Mouse (Mus musculus): ENCODE data around the gene Klhl7.
A peak's percentile ranks its signal among the peaks of the same experiment; 100 is the strongest.
"Not testable (repeated sequence)": the region's sequence is repeated elsewhere in the genome, so short reads cannot be mapped to it uniquely, and the experiment has no call there.

Klhl7 gene

DNA sequence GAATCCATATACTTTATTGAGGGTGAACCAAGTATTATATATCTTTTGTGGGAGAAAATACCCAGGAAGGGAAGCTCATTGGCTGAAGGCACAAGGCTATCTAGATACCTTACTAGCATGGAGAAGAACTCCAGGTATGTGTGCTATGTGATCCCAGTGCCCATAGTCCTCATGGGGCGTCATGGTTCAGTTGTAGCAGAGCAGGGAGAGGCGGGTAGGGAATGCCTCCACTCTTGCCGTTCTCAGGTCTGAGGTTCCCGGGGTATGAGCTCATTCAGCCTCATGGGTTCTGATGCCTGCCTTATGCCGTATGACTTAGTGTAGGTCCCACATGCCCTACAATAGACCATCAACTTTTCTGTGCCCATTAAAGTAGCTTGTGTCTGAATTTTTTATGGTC lies 4.5 kb upstream of the Klhl7 start:
- no peak for DNase-seq

GRCm38 (mm10) chr5:24100810-24101311 lies 456 bp downstream of the Klhl7 start:
- DNase-seq: peak; percentile 58

DNA sequence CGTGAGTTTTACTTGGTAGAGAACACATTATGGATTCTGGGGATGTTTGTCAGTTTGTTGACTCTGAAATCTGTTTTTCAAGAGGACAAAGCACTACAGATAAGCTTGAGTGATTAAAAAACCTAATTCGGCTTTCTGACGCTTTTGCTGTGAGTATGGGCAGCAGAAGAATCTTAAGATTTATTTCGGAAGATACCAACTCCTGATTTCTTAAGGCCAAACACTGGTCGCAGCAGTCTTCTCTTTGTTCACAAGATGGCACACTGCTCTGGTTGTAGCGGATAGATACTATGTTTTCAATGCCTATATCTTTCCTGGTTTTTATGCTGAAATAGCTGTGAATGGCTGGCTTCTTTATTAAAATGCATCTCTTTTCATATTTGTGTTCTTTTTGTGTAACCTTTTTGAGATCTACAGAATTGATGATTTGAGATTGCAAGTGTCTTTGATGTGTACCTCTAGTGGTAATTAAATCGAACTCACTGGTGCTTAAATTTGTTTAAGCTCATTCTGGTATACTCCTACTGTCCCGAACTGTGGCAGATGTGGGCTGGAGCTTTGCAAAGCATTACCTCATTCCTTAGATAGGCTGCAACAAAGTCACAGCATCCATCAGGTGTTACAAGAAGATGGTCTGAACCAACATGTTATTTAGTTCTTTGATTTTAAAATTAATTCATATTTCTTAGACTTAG lies 1.2 kb downstream of the Klhl7 start:
- DNase-seq: no peak

DNA sequence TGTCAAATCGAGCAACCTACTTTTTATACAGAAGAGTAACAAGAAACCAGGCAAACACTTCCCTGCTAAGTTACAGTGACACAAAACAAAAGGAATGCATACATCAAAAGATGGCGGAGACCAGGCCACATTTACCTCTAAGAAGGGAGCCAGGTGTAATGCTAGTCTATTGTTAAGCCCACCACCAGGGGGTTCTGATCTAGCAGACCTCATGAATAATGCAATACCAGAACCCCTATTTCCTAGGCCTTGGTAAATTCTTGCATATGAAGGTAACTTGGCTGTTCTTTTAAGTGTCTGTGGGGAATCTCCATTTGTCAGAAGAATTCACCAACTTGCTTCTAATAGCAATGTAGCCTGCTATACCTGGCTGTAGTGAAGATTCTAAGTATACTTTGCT lies 2.8 kb downstream of the Klhl7 start:
- DNase-seq: not testable (repeated sequence)

GRCm38 (mm10) chr5:24103841-24104240 lies 3.4 kb downstream of the Klhl7 start:
- no peak for DNase-seq

DNA sequence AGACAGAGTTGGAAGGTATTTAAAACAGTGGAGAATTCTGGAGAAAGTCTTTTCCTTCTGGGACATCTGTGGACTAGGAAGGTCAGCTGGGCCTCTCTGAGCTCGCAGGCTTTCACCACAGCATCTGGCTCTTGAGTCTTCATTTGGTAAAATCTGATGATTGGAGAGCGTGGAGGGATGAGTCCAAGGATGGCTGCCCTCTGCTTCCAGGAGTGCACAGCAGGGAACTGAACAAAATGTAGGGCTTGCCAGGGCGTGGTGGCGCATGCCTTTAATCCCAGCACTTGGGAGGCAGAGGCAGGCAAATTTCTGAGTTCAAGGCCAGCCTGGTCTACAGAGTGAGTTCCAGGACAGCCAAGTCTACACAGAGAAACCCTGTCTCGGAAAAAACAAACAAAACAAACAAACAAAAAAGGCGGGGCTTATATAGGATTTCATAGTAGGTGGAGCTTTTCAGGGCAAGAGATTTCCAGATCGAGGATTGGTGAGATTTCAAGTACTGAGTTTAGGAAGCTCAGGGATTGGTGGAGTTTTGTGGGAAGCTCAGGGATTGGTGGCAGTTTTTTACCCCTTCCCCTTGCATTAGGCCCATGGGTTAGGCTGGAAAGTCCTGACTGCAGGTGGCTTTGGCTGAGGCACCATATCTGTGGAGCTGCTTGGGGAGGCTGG lies 6.8 kb downstream of the Klhl7 start:
- no peak for DNase-seq

DNA sequence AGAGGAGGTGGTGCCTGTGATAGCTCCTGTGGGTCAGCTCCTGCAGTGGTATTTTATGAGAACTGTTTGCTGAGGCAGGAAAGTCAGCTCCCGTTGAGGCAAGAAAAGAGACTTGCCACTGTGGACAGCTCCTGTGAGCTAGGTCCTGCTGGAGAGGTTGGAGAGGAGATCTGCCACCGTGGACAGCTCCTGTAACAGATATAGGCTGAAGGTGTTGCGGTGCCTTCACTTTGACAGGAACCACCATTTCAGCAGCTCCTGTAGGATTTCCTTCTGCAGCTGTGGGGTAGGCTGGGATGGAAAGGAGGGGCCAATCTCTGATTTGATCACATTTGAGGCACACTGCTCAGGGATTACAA lies 7.3 kb downstream of the Klhl7 start:
- no peak for DNase-seq

- peak; percentile 20 for DNase-seq
These were observed 9.7 kb downstream of the Klhl7 start for GRCm38 (mm10) chr5:24110068-24110467.

DNA sequence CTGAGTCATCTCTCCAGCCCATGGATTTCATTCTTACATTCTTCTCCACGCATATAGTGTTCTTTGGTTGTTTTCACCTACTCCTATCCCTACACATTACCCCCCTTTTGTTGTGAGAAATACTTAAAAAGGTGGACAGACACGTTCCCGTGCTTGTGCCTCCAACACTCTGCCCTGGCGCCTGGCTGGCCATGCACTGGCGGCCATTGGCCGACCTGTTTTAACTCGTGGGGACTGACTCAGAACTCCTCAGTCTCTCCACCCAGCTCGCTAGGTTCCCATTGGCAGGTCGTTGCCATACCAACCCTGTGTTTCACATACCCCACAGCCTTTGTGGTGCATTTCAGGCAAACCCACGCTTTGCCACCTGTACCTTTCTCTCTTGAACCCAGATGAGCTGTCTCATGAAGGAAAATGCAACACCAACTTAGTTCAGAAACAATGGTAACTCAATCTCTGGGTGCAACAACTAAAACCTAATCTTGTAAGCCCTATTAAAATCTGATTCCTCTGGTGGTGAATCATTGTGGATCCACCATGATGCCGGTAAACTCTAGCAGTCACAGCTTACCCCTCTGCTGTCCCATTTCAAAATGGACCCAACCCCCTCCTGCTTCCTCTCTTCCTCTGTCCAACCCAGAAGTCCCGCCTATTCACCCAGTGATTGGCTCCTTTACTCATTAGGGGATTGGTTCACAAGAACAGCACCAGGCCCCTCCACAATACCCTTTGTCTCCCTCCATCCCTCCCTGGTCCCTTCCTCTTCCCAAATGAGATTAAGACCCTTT lies 11.9 kb downstream of the Klhl7 start:
- no peak for DNase-seq

DNA sequence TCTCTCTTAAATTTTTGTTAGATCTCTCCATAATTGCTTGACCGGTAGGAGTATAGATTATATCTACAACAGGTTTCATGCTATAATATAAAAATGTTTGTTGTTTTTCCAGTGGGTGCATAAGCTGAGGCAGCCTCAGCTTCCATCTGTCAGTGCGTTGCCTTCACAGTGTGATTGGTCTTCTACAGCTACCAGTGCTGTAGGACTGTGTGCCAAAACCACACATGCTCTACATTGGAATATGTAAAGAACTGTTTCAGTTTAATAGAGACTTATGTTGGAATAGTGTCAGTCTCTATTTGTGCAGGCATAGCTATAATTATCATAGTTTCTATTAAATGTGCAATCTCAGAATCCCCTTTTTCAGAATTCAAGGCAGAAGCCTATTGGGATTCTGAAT lies 21.8 kb downstream of the Klhl7 start:
- DNase-seq: no peak

- no peak for DNase-seq
These were observed 23.8 kb downstream of the Klhl7 start for GRCm38 (mm10) chr5:24124175-24124574.

DNA sequence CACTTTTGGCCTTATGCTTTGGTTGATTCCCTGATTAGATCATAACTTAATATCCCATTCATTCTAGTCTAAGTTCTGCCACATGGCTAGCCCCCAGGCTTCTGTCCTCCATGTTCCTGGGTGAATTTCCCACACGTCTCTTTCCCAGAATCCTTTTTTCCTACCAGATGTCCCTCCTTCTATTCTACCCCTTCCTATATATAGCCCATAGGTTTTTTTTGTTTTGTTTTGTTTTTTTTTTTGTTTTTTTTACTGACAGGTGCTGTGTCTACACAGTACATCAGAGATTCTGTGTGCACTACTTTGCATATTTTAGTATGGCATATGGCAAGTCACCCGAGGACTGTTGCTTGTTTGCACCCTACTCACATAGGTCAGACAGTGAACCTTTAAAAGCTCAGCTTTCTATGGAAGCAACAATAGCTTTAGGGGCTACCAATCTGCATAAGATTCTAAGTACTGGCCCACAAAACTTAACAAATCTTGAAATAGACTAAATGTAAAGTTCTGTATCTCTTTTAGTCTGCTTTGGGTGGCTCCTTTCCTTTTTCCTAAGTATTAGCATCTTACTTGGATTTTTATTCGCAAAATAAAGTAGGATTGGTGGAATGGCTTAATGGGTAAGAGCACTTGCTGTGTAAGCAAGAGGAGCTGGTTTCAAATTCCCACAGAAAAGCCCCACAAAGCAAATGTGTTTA lies 24.3 kb downstream of the Klhl7 start:
- no peak for DNase-seq

DNA sequence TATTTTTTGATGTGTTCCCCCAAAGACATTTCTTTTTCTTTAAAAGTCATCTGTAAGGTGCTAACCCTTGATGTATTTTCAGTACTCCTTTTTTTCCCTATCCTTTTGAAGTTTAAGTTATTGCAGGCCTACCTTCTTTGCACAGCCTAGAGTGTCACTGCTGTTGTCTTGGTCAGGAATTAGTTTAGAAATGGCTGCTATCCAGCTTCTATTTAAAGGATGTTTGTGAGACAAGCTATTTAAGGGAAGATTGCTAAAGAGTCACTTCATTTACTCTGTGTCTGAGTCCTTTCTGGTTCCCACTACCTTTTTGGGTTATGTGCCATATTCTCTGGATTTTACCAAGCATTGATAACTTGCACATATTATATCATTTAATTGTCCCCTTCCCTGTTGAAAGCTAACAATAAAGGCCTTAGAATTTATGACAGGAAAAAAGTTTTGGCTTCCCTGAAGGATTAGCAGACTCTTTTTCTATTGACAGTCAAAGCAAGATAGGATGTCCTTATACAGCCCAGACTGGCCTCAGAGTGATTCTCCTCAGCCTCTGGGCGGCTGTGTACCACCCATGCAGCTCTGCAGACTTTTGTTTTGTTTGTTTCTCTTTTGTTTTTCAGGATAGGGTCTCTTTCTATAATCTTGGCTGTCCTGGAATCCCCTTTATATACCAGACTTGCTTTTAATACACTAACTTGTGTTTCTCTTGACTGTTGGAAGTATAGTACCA lies 25.7 kb downstream of the Klhl7 start:
- DNase-seq: no peak

DNA sequence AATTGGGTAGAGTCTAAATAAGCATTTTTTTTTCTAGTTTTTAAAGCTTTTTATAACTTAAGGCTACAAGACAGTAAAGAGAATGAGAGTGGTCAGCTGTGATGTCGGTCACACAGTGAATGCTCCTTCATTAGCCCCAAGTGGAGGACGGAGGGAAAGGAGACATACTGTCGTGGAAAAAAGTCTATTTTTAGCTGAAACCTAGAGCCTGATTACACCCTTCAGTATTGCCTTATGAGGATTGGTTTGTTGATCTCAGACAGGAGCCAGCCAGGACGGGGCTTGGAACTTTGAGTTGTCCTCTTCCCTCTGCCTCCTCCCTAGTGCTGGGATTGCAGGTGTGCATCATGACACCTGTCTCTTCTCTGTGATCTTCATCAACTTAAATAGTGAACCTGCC lies 26.6 kb downstream of the Klhl7 start:
- no peak for DNase-seq

- no peak for DNase-seq
These were observed 46.6 kb downstream of the Klhl7 start for GRCm38 (mm10) chr5:24146964-24147363.

DNA sequence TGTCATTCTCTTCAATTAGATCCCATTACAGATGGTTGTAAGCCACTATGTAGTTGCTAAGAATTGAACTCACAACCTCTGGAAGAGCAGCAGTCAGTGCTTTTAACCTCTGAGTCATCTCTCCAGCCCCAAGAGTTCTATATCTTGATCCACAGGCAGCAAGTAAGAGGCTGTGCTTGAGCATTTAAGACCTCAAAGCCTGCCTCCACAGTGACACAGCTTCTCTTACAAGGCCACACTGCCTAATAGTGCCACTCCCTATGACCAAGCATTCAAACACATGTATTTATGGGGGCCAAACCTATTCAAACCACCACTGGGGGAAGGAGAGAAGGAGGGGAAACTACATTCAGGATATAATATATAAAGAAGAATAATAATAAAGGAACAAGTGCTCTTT lies 51.8 kb downstream of the Klhl7 start:
- no peak for DNase-seq

- no peak for DNase-seq
These were observed 56.4 kb downstream of the Klhl7 start for GRCm38 (mm10) chr5:24156774-24157173.

DNA sequence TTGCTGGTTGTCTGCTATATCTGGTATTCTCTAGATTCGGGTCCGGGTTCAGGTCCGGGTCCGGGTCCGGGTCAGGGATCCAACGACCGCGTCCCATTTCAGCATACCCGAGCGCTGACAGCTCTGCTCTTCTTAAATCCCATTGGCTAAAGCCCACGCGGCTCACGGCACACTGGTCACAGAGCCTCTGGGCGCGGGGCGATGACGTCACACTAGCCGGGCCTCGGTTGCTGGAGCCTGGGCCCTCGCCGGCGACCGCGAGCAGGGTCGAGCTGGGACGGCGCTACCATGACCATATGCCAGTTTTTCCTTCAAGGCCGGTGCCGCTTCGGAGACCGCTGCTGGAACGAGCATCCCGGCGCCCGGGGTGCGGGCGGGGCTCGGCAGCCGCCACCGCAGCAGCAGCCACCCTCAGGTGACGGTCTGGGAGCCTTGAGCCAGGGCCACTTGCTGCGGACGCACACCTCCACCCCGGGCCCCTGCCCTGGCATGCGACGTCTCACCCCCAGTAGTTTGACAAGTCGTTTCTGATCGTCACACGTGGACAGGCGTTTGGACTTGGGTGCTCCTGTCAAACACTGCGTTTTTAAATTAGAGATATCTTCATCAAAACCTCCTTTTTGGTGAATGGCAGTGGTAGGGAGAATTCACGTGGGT lies 64.5 kb downstream of the Klhl7 start, which contains the start of gene Nupl2:
Gene Nupl2 (plus strand): TSS at position 175 of the 657 bp plus-strand sequence.
- peak; percentile 97 for DNase-seq

- DNase-seq: no peak
These were observed 66.9 kb downstream of the Klhl7 start for GRCm38 (mm10) chr5:24167263-24167662.

- DNase-seq: no peak
These were observed 69.5 kb downstream of the Klhl7 start for GRCm38 (mm10) chr5:24169881-24170280.

- DNase-seq: no peak
These were observed 71.7 kb downstream of the Klhl7 start for GRCm38 (mm10) chr5:24172092-24172491.
